Mouse (Mus musculus): ENCODE data around the gene Robo3.

Gene Robo3

DNA sequence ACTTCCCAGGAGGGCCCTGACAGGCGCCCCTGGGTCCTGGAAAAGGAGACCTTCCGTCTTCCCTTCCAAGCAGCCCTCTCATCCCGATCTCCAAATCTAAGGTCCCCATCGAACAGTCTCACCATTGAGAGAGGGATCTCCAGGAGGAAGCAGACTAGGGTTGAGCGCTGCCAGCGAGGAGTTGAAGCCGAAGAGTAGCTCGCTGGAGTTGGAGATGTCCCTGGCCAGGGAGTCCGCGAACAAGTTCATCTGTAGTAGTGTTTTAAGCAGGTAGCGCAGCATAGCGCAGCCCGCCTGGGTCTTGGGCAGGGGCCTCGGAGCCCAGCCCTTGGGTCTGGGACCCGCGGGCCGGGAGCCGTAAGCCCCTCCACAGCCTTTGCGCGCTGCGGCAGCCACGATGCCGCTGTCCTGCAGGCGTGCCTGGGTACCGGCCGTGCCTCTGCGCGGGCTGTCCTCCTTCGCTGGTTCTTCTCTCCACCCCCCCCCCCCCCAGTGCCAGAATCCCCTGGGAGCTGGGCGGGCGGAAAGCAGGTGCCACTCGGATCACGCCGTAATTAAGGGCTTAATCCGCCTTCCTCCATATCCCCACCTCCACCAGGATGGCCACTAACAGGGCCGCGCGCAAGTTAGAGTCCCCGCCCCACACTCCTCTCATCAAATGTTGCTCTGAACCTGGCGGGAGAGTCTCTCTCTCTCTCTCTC is at the start of gene Robo3:
Gene Robo3, minus strand, starts transcription at position 527 of the 702 bp plus-strand sequence.
- DNase-seq (ENCODE audit: inconsistent ontology term) = no peak

DNA sequence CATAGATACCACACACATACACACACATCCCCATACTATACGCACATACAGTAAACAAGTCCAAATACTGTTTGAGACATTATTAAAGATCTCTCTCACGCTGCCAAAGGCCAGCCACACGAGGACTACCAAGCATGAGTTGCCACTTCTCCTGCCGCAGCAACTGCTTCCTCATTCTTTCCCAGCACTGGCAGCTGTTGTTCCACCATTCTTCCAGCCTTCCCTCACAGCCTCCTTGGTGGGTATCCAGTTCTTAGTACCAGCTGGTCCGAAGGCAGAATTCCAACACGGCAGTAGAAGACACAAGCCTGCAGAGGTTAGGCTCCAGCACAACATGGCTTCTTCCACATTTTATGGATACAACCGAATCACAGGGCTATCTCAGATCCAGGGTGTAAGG is 41.9 kb upstream of the Robo3 start:
- DNase-seq (ENCODE audit: inconsistent ontology term) = no peak

DNA sequence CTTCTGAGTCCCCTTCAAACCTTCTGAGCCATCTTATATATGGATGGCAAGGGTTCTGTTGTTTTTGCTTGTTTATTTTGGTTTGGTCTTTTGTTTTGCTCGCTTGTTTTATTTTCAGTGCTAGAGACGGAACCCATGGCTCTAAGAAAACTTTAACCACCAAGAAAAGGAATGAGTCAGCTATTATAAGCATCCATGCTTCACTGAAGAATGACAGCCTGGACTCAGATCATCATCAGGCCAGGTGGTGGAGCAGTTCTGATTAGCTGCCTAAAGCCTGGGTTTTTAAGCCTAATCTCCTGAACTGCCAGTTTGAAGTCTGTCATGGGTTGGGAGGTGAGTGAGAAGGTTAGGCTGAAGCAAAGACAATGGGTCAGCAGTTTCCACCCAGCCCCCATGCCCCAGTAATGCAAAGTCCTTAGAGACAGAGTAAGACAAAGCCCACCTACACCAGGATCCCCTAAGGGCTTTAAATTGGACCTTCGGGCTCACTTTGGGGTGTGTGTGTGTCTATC is 40.6 kb upstream of the Robo3 start:
- no peak for DNase-seq (ENCODE audit: inconsistent ontology term)

DNA sequence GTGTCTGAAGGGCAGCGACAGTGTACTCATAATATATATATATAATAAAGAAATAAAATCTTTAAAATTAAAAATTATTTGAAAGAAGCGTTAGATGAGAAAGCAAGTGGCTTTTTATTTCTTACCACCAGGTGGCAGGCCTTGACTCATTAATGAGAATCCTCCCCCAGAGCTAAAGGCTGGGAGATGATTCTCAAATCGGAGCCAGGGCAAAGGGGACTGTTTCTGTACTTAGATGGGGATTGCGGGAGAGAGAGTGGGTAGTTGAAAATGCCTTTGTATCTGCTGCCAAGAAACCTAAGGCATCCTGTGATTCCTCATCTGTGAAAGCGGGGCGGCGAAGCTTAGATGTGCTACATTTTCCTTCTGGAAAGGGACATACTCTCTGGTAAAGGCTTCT is 29.7 kb upstream of the Robo3 start:
- DNase-seq (ENCODE audit: inconsistent ontology term) = peak; percentile 32

DNA sequence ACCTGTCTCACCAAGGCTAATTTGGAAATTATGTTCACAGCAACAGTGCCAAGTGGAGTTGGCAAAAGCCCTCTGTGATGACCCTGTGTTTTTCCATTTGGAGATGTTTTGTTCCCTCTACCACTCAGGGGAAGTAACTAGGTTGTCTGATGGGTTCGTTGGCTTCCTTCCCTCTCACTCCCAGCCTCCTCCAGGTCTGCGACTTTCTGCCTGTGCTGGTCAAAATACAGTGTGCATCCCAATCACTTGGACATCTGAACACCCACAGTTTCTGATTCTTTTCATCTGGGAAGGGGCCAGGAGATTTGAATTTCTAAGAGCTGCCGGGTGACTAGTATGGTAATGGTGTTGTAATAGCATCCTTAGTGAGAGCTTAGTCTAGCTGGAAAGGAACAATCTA is 28.5 kb upstream of the Robo3 start:
- no peak for DNase-seq (ENCODE audit: inconsistent ontology term)

DNA sequence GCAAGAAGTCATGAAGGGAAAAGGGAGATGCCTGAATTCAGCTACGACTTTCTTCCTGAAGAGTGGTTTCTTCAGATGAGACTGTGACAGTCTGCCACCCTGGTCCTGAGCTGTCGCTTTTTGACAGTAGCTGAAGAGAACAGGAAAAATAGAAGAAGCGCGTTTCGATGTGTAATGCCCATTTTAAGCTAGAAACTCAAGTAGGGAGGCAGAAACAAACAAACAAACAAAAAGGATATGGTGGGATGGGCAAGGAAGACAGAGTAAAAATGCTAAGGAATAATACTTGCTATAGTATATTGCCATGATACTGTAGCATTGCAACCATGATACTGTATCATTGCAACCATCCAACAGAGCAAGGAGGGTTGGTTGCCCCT is 27.9 kb upstream of the Robo3 start:
- no peak for DNase-seq (ENCODE audit: inconsistent ontology term)

DNA sequence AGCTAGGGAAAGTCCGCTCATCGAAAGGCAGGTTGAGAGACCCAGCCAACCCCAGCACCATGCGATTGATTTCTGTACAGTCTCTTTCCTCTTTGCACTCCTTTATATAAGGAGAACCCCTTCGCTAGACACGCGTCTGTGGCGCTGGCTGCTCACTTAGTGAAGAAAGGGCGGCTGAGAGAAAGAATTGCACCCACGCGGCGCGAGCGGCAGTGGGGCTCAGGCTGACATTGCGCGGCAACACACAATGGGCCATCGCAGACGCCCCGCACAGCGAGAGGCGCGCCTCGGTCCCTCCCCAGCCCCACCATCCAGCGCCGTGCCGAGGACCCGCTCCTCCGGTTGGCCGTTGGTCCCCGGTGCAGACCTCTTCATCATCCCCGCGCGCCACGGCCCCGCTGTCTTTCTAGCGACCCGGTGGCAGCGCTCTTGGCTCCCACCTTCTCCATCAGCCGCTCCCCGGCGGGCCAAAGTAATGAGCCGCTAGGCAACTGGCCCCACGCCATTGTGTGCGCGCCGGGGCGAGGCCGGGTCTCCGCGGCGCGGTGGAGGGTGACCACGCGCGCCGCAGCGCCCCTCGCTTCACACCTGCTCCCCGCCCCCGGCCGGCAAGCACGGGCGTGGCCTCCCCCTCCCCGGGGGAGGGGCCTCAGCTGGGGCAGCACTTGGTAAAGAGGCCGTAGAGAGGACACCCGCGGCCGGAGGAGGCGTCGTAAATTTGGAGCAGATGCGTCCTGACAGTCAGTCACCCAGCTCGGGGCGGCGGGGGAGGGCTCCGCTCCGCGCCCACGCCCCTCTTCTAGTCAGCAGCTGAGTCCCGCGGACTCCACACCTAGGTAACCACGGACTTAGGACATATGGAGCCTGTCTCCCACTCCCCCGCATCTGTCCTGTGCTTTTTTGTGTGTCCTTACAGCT is 27.3 kb upstream of the Robo3 start:
- peak; percentile 60 for DNase-seq (ENCODE audit: inconsistent ontology term)

DNA sequence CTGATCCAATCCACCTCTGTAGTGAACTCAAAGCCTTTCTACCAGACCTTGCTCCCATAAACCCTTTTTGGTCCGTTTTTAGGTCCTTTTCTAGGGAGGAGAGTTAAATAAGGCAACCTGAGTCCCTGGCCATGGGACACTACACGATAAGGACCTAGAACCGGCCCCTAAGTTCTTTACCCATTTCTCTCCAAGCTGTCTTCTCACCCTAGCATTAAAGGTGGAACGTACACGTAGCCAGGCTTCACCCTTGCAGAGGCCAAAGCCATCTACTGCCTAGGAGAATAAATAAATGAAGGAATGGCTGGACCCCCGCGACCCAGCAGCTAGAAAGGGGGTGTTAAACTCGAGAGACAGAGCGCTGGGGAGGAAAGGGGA is 26.6 kb upstream of the Robo3 start:
- DNase-seq (ENCODE audit: inconsistent ontology term) = no peak

DNA sequence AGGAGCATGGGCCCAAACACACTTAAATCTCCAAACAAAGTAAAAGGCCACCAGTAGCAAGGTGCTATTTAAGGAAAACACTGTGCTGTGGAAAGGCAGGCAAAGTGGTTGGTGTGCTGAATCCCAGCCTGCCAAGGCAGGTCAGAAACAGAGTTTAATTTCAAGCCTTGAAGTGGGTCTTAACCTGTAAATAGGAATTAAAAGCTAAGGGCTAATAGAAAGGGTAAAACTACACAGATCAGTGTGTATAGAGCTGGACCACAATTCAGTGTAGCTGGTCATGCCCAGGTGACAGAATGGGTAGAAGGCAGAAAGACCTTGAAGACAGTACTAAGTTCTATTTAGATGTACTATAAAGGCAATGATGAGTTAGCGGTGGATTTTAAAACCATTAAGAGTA is 24.1 kb upstream of the Robo3 start:
- DNase-seq (ENCODE audit: inconsistent ontology term) = no peak

DNA sequence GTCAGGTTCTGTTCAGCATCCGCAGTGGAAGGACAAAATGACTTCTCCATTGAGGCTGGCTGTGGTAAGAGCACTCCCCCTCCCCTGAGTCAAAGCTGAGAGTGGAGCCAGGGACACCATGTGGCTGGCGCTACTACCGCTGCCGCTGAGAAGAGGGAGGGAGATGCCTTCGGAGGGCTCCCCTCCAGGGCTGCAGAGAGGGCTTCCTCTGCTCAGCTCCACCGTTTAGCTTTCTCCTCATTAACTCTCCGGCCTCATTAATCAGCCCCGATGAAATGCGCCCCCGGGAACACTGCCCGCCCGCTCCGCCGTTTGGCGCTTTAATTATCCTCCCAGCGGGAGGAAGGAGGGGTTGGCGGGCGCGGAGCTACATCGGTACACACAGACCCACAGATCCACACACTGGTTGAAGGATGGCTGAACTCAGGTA is 23.4 kb upstream of the Robo3 start:
- peak; percentile 87 for DNase-seq (ENCODE audit: inconsistent ontology term)

DNA sequence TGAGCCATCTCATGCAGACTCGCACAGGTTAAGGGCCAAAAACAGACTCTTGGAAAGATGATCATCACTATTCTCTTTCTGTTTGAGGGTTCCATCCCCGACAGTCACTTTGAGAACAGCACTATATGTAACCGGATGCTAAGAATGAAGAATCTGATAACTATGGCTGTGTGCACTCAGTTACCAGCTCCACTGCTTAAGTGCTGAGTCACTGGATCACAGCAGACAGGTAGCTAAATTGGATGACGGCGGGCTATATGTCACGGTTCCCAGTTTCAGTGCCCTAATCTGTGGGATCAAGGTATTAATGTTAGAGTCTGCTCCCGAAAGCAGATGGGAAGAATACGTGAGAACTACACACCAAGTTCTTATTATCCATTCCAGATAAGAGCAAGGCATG is 22.8 kb upstream of the Robo3 start:
- no peak for DNase-seq (ENCODE audit: inconsistent ontology term)

DNA sequence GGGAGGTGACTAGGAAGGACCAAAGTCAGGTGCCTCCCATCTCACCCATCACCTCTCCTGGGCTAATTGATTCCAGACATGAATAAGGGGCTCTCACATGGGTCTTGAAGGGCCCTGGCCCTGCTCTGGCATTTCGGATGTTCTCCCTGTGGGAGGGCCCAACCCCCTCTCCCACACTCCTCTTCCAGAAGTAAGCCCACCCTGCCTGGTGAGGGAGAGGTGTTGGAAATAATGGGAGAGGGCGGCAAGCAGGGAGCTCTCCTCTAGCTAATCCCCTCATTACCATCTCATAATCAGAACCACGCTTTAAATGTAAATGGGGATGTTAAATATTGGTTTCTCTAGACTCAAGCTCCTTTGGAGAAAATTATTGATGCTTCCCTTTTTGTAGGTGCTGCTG is 21.9 kb upstream of the Robo3 start:
- no peak for DNase-seq (ENCODE audit: inconsistent ontology term)

DNA sequence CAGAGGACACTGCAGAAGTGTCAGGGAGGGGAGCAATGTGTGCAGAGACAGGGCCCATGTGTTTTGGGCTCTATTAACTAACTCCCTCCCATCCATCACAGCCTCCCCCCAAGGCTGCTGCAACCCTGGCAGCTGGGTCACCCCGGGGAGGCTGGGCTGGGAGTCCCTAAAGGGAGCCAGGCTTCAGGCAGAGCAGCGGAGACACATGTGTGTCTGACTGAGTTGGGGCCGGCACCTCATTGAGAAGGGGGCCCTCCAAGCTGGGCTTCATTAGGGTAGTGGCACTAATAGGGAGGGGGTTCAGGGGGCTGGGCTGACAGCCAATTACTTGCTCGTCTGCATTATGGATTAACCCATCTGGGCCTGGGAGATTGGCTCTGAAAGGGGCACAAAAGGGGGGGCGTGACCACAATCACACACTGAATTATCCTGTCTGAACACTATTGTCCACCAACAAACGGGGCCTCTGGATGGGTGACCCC is 21.0 kb upstream of the Robo3 start:
- no peak for DNase-seq (ENCODE audit: inconsistent ontology term)

DNA sequence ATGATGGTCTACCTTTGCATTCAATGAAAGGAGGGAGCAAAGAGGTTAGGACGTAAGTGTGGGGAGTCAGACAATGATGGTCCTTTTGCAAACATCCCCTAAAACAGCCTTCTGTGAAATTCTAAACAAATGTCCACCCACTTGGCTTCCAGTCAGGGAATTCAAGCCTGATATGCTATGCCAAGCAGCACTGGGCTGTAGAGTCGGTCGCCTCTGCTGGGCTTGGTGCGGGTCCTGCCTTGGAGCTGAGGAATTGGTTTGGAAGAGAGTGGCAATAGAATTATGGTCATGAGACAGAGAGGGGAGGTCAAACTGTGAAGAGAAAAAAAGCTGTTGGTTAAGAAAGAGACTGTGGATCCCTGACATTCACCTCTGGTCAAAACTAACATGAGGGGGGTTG is 20.3 kb upstream of the Robo3 start:
- no peak for DNase-seq (ENCODE audit: inconsistent ontology term)

DNA sequence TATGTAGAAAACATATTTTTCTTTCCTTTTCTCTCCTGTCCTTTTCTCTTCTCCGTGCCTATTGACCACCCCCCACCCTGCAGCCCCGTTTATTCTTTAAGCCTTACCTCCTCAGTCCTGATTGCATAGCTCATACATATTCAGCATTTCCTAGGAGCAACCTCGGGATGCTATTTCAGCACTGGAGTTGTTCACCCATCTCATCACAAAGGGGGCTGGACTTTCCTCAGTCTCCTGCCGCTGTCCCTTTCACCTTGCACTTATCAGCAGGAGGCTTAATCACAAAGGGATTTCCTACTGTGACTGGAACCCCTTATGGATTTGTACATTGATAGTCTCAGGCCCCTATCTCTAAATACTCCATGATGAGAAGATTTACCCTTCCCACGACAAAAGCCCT is 19.4 kb upstream of the Robo3 start:
- DNase-seq (ENCODE audit: inconsistent ontology term) = no peak

DNA sequence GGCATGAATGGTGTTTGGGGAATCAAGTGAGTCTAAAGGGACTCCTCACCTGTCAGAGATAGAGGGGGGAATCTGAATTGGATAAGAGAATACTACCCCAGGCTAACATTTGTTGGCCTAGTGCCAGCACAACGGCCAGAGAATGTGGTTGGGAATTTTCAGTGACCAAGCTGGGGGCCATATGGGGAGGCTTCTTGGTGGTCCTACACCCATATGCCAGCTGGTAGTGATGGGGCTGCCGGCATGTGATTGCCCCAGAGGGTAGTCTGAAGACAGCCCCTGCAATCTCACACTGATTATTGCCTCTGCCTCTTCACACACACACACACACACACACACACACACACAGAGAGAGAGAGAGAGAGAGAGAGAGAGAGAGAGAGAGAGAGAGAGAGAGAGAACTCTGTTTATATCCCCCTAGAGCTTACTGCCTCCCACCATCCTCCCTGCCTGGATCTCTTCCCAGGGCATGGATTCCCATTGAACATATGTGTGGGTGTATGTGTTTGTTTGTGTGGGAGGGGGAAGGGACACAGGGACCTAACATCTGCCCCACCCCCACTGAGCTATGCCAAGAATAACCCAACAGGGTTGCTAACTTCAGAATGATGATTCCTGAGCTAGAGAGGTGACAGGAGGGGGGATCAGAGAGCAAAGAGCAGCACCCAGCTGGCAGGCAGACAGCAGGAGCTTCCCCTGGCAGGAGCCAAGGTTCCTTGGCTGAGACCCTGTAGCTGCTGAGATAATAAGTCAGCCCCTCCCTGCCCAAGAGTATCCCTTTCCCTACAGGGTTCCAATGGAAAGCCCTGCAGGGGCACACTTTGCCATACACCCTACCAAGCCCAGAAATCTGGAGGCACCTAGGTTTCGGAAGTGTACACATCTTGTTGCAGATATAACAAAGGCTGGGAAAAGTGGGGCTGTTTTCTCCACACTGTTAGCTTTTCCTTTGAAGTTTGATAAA is 5.0 kb upstream of the Robo3 start:
- DNase-seq (ENCODE audit: inconsistent ontology term) = no peak

DNA sequence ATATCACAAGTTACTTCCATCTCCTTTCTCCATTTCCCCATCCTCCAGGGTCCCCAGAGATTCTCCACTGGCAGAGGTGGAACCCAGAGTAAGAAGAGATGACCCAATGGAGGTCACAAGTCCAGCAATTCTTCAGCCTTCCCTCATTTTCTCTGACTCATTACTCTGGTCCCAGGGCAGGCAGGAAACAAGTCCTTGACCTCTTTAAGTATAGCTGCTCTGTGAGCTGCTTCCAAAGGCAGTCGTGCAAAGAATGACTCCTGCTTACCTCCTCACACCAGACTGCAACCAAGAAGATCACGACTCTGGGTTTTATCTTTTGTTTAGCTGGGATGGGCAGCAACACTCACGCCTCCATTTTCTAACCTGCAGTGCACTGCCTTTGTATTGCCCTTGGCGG is 2.6 kb upstream of the Robo3 start:
- DNase-seq (ENCODE audit: inconsistent ontology term) = no peak

DNA sequence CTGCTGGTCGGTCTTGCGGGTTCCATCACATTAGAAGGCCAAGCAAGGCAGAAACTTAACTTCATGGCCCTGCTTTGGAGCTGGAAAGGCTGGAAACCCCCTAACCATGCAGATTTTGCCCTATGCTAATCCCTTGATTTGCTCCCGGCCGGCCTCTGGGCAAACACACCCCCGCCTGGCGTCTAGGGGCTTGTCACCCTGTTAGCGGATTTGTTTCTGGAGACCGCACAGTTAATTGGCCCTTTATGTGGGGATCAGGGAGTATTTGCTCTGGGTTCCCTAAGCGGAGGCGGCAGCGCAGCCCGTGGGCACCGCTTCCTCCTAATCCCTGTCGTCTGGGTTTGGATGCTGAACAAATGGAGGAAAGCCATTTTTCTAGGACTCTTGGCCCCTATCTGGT is 1.9 kb upstream of the Robo3 start:
- DNase-seq (ENCODE audit: inconsistent ontology term) = no peak

DNA sequence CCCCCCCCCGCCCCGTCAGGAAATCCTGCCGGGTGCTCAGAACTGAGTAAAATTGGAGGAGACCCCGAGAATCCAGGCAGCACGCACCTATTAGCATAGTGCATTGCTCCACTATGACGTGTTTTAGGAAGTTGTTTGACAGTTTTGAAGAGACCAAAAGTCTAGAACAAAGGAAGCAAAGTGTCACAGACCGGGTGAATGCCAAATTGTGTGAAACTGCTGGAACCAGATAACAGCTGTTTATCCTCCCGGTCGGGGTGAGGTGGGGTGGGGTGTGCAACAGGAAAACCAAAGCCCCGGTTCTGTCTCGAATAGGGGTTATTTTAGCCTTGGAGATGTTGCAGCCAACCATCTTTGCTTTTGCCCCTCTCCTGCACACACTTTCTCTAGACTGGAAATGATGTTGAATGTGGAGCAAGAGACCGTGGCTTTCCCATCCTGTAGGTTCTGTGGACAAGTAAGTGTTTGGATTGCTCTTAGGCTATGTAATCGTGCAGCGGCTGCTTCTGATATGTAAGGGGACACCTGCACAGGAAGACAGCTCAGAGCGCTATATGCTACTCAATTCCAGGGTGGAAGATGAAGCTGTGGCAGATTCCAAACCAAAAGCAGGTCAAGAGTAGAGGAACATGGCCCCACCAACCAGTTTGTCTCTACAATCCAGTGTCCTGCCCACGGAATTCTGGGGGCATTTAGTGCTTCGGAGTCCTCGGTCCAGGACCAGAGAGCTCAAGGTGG is 946 bp upstream of the Robo3 start:
- DNase-seq (ENCODE audit: inconsistent ontology term) = no peak

DNA sequence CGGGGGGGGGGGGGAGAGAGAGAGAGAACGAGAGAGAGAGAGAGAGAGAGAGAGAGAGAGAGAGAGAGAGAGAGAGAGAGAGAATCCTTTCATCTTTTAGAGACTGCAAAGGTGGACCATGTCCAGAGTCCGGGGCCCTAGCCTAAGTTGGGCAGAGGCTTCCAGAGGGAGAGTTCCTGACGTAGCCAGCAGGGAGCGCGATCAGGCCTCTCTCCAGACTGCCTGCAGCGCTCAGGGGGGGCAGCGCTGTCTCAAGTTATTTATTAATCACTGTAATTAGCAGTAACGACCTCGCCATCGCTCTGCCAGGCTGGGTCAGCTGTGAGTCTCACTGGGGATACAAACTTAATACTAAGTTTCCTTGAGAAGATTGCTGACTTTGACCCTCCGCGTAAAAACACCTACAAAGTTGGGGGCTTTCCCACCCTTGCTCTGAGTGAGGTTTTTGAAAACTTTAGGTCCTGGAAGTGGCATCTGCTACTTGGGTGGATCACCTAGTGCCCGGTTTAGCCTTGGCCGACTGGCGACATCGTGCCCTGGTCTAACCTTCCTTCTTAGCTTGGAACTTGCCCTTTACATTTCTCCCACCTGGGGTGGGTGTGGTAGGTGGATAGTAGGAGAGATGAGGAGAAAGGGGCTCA is 900 bp downstream of the Robo3 start:
- peak; percentile 33 for DNase-seq (ENCODE audit: inconsistent ontology term)
